Mouse (Mus musculus): ENCODE results near the gene Pdcl2. TPM values are rescaled to one million over a fixed set of nuclear protein-coding genes. Genes with fewer than 3 reads are reported as not detected.
A peak's percentile ranks its signal among the peaks of the same experiment; 100 is the strongest.

Gene Pdcl2
- polyA plus RNA-seq, 1 experiment: 1.2 TPM

DNA sequence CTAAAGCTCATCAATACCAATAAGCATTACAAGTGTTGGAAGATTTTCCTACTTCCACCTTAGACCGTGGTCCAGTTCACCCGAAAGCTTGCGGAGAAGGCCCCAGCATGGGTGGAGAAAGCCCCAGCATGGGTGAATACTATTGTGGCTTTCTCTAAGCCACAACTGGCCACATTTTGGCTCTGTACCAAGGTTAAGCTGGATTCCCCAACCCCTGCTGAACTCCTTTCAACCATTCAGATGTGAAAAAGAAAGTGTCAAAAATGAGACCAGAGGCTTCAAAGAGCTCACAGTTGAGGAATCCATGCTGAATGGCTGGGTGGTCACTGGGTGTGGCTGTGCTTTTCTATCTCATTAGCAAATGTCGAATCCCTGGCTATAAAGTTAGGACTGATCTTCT, 2.9 kb upstream of the Pdcl2 start:
- Histone ChIP-seq H3K9me3 (replicated peaks; ENCODE audit: control insufficient read depth, insufficient read depth, low read length, poor library complexity, severe bottlenecking) (no peaks in the 10 kb centered on the region), H3K27me3 (ENCODE audit: control insufficient read depth, insufficient read depth, low read length, poor library complexity, severe bottlenecking) (no peaks in the 10 kb centered on the region), H3K4me1 (ENCODE audit: control insufficient read depth, insufficient read depth, low read length) (peaks cover 2% of the 10 kb centered on the region), H3K9ac (ENCODE audit: low read depth, poor library complexity, severe bottlenecking) (no peak overlapping the region), H3K27ac (ENCODE audit: insufficient read depth, low read length) (no peak overlapping the region), H3K36me3 (ENCODE audit: control insufficient read depth, insufficient read depth, low read length, poor library complexity, severe bottlenecking) (no peaks in the 10 kb centered on the region), H3K4me3 (ENCODE audit: low read depth, low read length) (no peak overlapping the region)
- TF ChIP-seq POLR2A (IDR thresholded peaks at IDR 0.05; ENCODE audit: insufficient read depth, low read length): no peak
- no peak for TF ChIP-seq CTCF (IDR thresholded peaks at IDR 0.05; ENCODE audit: low read depth, low read length)
- no peak for TF ChIP-seq EP300 (IDR thresholded peaks at IDR 0.05; ENCODE audit: insufficient read depth, low read depth, low read length)

DNA sequence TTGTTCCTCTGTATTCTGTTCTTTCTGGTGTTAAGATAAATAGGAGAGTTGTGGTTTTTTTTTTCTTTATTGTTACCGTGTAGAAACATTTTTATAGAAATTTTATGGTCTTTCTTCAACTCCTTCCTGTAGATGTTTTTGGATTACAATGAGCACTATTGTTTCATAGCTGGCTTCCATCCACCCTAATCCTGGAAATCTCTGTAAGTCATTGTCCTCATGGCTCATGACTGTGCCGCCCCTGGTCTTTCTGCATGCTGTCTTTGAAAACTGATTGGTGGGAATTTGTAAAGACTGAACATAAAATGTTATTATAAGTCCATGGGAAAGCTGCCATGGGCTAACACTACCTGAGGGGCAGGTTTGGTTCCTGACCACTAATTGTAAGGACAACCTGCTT, 3.7 kb downstream of the Pdcl2 start:
- TF ChIP-seq POLR2A (IDR thresholded peaks at IDR 0.05; ENCODE audit: insufficient read depth, low read length) (no peak), CTCF (IDR thresholded peaks at IDR 0.05; ENCODE audit: low read depth, low read length) (no peak)
- H3K9me3 ChIP-seq (replicated peaks; ENCODE audit: control insufficient read depth, insufficient read depth, low read length, poor library complexity, severe bottlenecking): no peaks in the 10 kb centered on the region
- H3K36me3 ChIP-seq (ENCODE audit: control insufficient read depth, insufficient read depth, low read length, poor library complexity, severe bottlenecking): no peaks in the 10 kb centered on the region
- H3K4me3 ChIP-seq (ENCODE audit: low read depth, low read length): no peak overlapping the region
- no peak overlapping the region for H3K9ac ChIP-seq (ENCODE audit: low read depth, poor library complexity, severe bottlenecking)
- H3K27me3 ChIP-seq (ENCODE audit: control insufficient read depth, insufficient read depth, low read length, poor library complexity, severe bottlenecking): no peaks in the 10 kb centered on the region
- H3K4me1 ChIP-seq (ENCODE audit: control insufficient read depth, insufficient read depth, low read length): peaks cover 1% of the 10 kb centered on the region
- no peak overlapping the region for H3K27ac ChIP-seq (ENCODE audit: insufficient read depth, low read length)

DNA sequence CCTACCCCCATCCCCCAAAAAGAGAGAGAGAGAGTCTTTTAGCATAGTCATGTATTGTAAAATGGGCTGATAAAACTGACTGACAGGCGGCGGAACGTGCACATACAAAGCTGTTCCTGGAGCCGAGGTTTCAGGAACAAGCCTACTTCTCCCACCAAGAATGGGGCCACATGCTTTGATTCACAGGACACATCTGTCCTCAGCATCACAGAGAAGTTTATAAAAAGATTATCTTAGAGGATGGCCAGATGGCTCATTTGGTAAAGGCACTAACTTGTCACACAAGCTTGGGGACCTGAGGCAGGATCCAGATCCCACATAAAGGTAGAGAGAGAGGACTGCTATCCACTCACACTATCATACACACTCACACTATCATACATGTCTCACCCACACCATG, 5.8 kb downstream of the Pdcl2 start:
- Histone ChIP-seq H3K27me3 (ENCODE audit: control insufficient read depth, insufficient read depth, low read length, poor library complexity, severe bottlenecking) (no peaks in the 10 kb centered on the region), H3K4me1 (ENCODE audit: control insufficient read depth, insufficient read depth, low read length) (peaks cover 1% of the 10 kb centered on the region), H3K4me3 (ENCODE audit: low read depth, low read length) (no peak overlapping the region), H3K9ac (ENCODE audit: low read depth, poor library complexity, severe bottlenecking) (no peak overlapping the region), H3K9me3 (replicated peaks; ENCODE audit: control insufficient read depth, insufficient read depth, low read length, poor library complexity, severe bottlenecking) (no peaks in the 10 kb centered on the region), H3K27ac (ENCODE audit: insufficient read depth, low read length) (no peak overlapping the region), H3K36me3 (ENCODE audit: control insufficient read depth, insufficient read depth, low read length, poor library complexity, severe bottlenecking) (no peaks in the 10 kb centered on the region)
- TF ChIP-seq CTCF (IDR thresholded peaks at IDR 0.05; ENCODE audit: low read depth, low read length): no peak
- no peak for TF ChIP-seq EP300 (IDR thresholded peaks at IDR 0.05; ENCODE audit: insufficient read depth, low read depth, low read length)
- TF ChIP-seq POLR2A (IDR thresholded peaks at IDR 0.05; ENCODE audit: insufficient read depth, low read length): no peak

DNA sequence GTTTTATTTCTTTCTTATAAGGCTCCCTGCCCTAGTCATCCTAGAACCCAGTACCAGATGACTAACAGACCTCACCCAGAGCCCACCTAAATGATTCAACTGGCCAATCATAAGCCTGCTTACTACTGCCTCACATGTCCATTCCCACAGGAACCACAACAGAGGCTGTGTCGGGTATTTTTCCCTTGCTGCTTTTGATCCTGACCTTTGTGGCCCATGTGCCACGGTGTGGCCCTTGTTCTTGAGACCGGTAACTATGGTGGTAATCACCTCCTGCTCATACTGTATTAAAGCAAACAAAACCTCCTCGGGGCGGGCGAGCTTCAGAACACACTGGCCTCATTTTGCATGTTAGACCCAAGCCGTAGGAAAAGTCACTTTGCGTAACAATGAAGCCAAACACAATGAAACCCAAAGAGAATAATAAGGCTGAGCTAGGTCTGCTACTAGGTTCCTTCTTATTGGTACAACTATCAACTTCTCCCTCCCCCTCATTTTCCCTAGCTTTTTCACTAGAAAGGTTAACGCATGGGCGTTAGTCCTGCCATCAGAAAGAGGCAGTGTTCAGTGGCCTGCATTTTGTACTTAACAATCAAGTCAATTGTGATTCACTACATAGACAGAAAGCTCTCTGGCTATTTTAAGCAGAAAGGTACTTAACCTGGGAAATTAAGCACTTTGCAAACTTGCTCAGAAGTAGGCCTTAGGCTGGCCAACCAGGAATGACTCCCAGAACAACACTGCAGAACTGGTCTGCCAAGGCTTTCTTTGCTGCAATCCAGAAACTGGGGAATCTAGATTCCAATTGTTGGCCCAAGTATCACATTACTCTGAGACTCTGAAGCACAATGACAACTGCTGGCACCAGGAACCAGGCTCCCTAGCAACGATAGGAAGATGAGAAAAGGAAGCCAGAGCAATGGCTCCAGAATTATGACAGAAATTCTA, 9.4 kb downstream of the Pdcl2 start:
- no peak overlapping the region for H3K4me3 ChIP-seq (ENCODE audit: low read depth, low read length)

GRCm38 (mm10) chr5:76308206-76308605, 22.8 kb downstream of the Pdcl2 start:
- no peak overlapping the region for H3K9ac ChIP-seq (ENCODE audit: low read depth, poor library complexity, severe bottlenecking)
- no peaks in the 10 kb centered on the region for H3K9me3 ChIP-seq (replicated peaks; ENCODE audit: control insufficient read depth, insufficient read depth, low read length, poor library complexity, severe bottlenecking)
- no peak overlapping the region for H3K4me3 ChIP-seq (ENCODE audit: low read depth, low read length)
- no peaks in the 10 kb centered on the region for H3K36me3 ChIP-seq (ENCODE audit: control insufficient read depth, insufficient read depth, low read length, poor library complexity, severe bottlenecking)
- H3K27ac ChIP-seq (ENCODE audit: insufficient read depth, low read length): no peak overlapping the region
- H3K4me1 ChIP-seq (ENCODE audit: control insufficient read depth, insufficient read depth, low read length): no peaks in the 10 kb centered on the region
- H3K27me3 ChIP-seq (ENCODE audit: control insufficient read depth, insufficient read depth, low read length, poor library complexity, severe bottlenecking): no peaks in the 10 kb centered on the region
- TF ChIP-seq CTCF (IDR thresholded peaks at IDR 0.05; ENCODE audit: low read depth, low read length) (no peak), EP300 (IDR thresholded peaks at IDR 0.05; ENCODE audit: insufficient read depth, low read depth, low read length) (no peak), POLR2A (IDR thresholded peaks at IDR 0.05; ENCODE audit: insufficient read depth, low read length) (no peak)

More for the DNA sequence above, 9.4 kb downstream of the Pdcl2 start:
- Histone ChIP-seq H3K9me3 (replicated peaks; ENCODE audit: control insufficient read depth, insufficient read depth, low read length, poor library complexity, severe bottlenecking) (no peaks in the 10 kb centered on the region), H3K27ac (ENCODE audit: insufficient read depth, low read length) (peak overlapping the region; percentile 82), H3K4me1 (ENCODE audit: control insufficient read depth, insufficient read depth, low read length) (peaks cover 1% of the 10 kb centered on the region), H3K27me3 (ENCODE audit: control insufficient read depth, insufficient read depth, low read length, poor library complexity, severe bottlenecking) (no peaks in the 10 kb centered on the region), H3K36me3 (ENCODE audit: control insufficient read depth, insufficient read depth, low read length, poor library complexity, severe bottlenecking) (no peaks in the 10 kb centered on the region), H3K9ac (ENCODE audit: low read depth, poor library complexity, severe bottlenecking) (no peak overlapping the region)
- TF ChIP-seq EP300 (IDR thresholded peaks at IDR 0.05; ENCODE audit: insufficient read depth, low read depth, low read length) (peak; percentile 82), POLR2A (IDR thresholded peaks at IDR 0.05; ENCODE audit: insufficient read depth, low read length) (no peak), CTCF (IDR thresholded peaks at IDR 0.05; ENCODE audit: low read depth, low read length) (no peak)

- Histone ChIP-seq H3K27me3 (ENCODE audit: control insufficient read depth, insufficient read depth, low read length, poor library complexity, severe bottlenecking) (no peaks in the 10 kb centered on the region), H3K27ac (ENCODE audit: insufficient read depth, low read length) (no peak overlapping the region), H3K4me3 (ENCODE audit: low read depth, low read length) (no peak overlapping the region), H3K4me1 (ENCODE audit: control insufficient read depth, insufficient read depth, low read length) (no peaks in the 10 kb centered on the region), H3K9ac (ENCODE audit: low read depth, poor library complexity, severe bottlenecking) (no peak overlapping the region), H3K36me3 (ENCODE audit: control insufficient read depth, insufficient read depth, low read length, poor library complexity, severe bottlenecking) (no peaks in the 10 kb centered on the region), H3K9me3 (replicated peaks; ENCODE audit: control insufficient read depth, insufficient read depth, low read length, poor library complexity, severe bottlenecking) (no peaks in the 10 kb centered on the region)
- no peak for TF ChIP-seq CTCF (IDR thresholded peaks at IDR 0.05; ENCODE audit: low read depth, low read length)
- no peak for TF ChIP-seq POLR2A (IDR thresholded peaks at IDR 0.05; ENCODE audit: insufficient read depth, low read length)
- no peak for TF ChIP-seq EP300 (IDR thresholded peaks at IDR 0.05; ENCODE audit: insufficient read depth, low read depth, low read length)
Measured at GRCm38 (mm10) chr5:76306261-76306660, 24.7 kb downstream of the Pdcl2 start.

Data from ES-Bruce4 (cell line).